Mouse (Mus musculus) erythroblast, embryonic 14.5 days (primary cell): ENCODE results near the gene Ube2e3.

Experiments
- GATA1 ChIP-seq: IDR thresholded peaks from 2 replicates; pipeline ENCODE4 v1.6.1; 2012; ENCODE audit warnings: low read length, inconsistent platforms, mixed read lengths
- TAL1 ChIP-seq: IDR thresholded peaks from 3 replicates; pipeline ENCODE4 v1.6.1; 2012; ENCODE audit warnings: low read length, inconsistent platforms, mixed read lengths

GRCm38 (mm10) chr2:78864866-78865265 is 3.1 kb upstream of the Ube2e3 start:
- TF ChIP-seq GATA1 (no peak), TAL1 (no peak)
